11 mouse cellular contexts compared by ENCODE assay signal in the genomic region with DNA sequence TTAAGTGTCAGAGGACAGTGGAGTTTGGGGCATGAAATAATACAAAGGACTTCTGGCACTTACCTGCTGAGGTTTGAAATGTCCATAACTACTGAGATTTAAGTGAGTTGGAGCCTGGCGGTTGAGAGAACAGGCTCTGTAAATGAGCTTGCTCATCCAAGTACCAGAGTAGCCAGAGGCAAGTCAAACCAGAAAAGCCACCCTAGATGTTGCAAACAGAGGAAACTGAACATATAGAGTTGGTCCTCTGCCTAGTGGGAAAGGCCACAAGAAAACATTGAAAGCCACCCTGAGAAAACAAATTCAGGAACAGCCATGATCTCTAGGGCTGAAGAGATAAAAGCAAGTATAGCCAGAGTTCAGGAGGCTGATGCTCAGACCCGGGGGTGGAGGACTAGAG.
"Had no signal": no experiment of that assay in that cellular context is flagged by ENCODE, and none has a peak within 500 bp of the region (broad histone marks: within the 10 kb centered on the region; RNA-seq: fewer than 3 reads in every experiment).

No protein-coding gene starts in this region.

- DNase-seq: left cerebral cortex, postnatal 4 days; liver; liver, embryonic 13.5 days; liver, postnatal 0 days; lung, adult 18-20 months; lung, adult 2 months; lung, embryonic 14.5 days; lung, postnatal 10 days; lung, postnatal 14 days; lung, postnatal 4 days; midbrain, embryonic 14.5 days had no signal
